Mouse (Mus musculus) forebrain, embryonic 15.5 days (tissue): ENCODE results near the gene Ppfia3. TPM values are rescaled to one million over a fixed set of nuclear protein-coding genes. Genes with fewer than 3 reads are reported as not detected.
"Not testable (repeated sequence)": the region's sequence is repeated elsewhere in the genome, so short reads cannot be mapped to it uniquely, and the experiment has no call there.

Source experiments
- ATAC-seq: fragments of 200-750 bp; cut with Nextera tagmentation; replicated peaks from 2 replicates; pipeline ENCODE4 v1.8.0; 2017; ENCODE audit warnings: mild to moderate bottlenecking, moderate TSS enrichment, moderate library complexity
- H3K27ac ChIP-seq: fragments of 300-500 bp; sonication (generic); replicated peaks from 2 replicates; pipeline ENCODE4 v1.5.1; 2015; ENCODE audit warnings: mild to moderate bottlenecking, inconsistent platforms
- H3K27me3 ChIP-seq: fragments of 300-500 bp; sonication (generic); 2 replicates; pipeline ENCODE4 v1.6.1; 2015; ENCODE audit warnings: inconsistent platforms
- H3K36me3 ChIP-seq: fragments of 300-500 bp; sonication (generic); 2 replicates; pipeline ENCODE4 v1.6.1; 2015; ENCODE audit warnings: mild to moderate bottlenecking, inconsistent platforms
- H3K4me1 ChIP-seq: fragments of 300-500 bp; sonication (generic); 2 replicates; pipeline ENCODE4 v1.6.1; 2015; ENCODE audit warnings: inconsistent platforms
- H3K4me2 ChIP-seq: fragments of 300-500 bp; sonication (generic); replicated peaks from 2 replicates; pipeline ENCODE4 v1.6.1; 2015; ENCODE audit warnings: mild to moderate bottlenecking, inconsistent platforms
- H3K4me3 ChIP-seq: fragments of 300-500 bp; sonication (generic); 2 replicates; pipeline ENCODE4 v1.5.1; 2015; ENCODE audit warnings: mild to moderate bottlenecking, inconsistent platforms
- H3K9ac ChIP-seq: fragments of 300-500 bp; sonication (generic); replicated peaks from 2 replicates; pipeline ENCODE4 v1.6.1; 2015; ENCODE audit warnings: mild to moderate bottlenecking, inconsistent platforms
- H3K9me3 ChIP-seq: fragments of 300-500 bp; sonication (generic); 2 replicates; pipeline ENCODE4 v1.6.1; 2016; ENCODE audit warnings: inconsistent platforms
- WGBS: fragments of 180-500 bp; shearing (Covaris S2); methylation state at CpG from one replicate; pipeline ENCODE4 v1.1.7; 2015; ENCODE audit warnings: mixed read lengths; 5-methylcytosine and 5-hydroxymethylcytosine counted together
- polyA plus RNA-seq: library from polyadenylated mRNA; unstranded; fragments of >200 nt; fragmentation: Nextera tagmentation; extraction: Ambion mirVana; gene quantifications from 2 replicates; pipeline ENCODE4 v1.2.1, GENCODE M21; 2015

The Ppfia3 gene
- polyA plus RNA-seq, 1 experiment from 2014 or later = 20.1 TPM

DNA sequence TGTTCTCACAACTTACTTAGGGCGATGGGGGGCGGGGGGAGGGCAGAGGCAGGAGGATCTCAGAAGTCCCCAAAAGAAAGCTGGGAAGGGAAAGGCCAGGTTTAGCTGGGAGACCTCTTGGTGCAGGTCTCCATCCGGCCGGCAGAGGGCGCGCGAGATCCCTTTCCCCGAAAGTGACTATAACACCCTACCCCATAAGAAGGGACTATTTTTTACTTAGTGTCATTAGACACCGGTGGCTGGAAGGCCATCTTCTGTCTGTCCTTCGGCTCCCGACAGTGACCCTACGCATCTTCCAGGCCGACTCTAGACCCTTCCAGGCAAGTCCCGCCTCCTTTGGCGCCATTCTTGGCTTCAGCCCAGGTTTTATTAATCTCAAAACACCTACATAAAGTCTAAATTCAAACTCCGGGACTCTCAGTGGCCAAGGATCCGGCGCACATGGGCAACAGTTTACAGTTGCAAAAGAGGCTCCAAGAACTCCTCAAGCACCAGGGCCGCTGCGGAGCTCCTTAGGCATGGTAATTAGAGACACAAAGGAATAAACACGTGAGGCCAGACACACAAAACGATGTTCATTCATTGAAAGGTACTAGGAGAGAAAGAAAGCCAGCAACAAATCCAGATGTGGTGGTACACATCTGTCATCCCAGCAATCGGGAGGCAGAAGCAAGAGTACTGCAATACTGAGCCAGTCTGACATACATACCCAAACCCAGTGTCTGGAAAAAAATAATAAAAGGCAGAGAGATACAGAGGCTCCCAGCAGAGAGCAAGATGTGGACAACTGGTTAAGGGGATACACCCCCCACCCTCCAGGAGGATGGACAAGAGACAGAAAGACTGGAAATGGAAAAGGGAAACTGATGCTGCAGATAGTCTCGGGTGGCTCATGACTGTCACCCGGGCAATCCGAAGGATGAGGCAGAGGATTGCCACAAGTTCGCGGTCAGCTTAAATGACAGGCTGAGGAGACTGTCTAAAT lies 38.6 kb upstream of the Ppfia3 start, which contains the start of gene Kcna7:
Gene Kcna7 (plus strand): TSS at position 563 of the 985 bp plus-strand sequence.
- H3K4me3 ChIP-seq = peak within 1 kb of the TSS; percentile 35
- peak within 1 kb of the TSS; percentile 39 for H3K4me2 ChIP-seq
- 9% methylated on average over 28 of the region's 28 CpGs for WGBS
- H3K27me3 ChIP-seq = peaks cover 56% of the 10 kb centered on the region
- no peaks in the 10 kb centered on the region for H3K9me3 ChIP-seq
- H3K36me3 ChIP-seq = no peaks in the 10 kb centered on the region
- H3K9ac ChIP-seq = no peak within 1 kb of the TSS; the same call in 1 of the 2 replicates
- ATAC-seq = no peak; the same call in 1 of the 2 replicates
- H3K4me1 ChIP-seq = peaks cover 12% of the 10 kb centered on the region
- no peak within 1 kb of the TSS for H3K27ac ChIP-seq

DNA sequence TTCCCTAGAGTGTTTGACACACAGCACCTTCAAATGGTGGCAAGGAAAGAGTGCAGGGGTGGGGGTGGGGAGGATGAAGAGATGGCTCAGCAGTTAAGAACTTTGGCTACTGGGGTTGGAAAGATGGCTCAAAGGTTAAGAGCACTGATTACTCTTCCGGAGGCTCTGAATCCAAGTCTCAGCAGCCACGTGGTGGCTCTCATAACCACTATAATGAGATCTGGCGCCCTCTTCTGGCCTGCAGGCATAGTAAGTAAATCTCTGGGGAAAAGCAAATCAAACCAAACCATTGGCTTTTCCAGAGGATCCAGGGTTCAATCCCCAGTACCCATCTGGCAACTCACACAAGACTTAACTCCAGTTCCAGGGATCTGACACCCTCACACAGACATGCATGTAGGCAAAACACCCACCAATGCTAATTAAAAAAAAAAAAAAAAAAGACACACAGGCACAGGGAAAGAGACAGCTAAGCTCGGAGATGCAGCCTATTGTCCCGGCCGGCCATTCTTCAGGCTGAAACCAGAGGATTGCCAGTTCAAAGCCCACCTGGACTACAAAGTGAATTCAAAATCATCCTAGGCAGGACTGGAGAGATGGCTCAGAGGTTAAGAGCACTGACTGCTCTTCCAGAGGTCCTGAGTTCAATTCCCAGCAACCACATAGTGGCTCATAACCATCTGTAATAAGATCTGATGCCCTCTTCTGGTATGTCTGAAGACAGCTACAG lies 36.9 kb upstream of the Ppfia3 start:
- Histone ChIP-seq H3K27me3 (peaks cover 39% of the 10 kb centered on the region), H3K4me1 (peaks cover 12% of the 10 kb centered on the region), H3K4me3 (no peak overlapping the region), H3K9me3 (no peaks in the 10 kb centered on the region), H3K27ac (no peak overlapping the region), H3K36me3 (no peaks in the 10 kb centered on the region), H3K4me2 (no peak overlapping the region), H3K9ac (no peak overlapping the region)
- no peak for ATAC-seq
- WGBS = 45% methylated on average over 6 of the region's 6 CpGs

- H3K4me3 ChIP-seq = no peak overlapping the region
- H3K4me2 ChIP-seq = no peak overlapping the region
- H3K4me1 ChIP-seq = peaks cover 9% of the 10 kb centered on the region
- H3K9me3 ChIP-seq = no peaks in the 10 kb centered on the region
- H3K27me3 ChIP-seq = peaks cover 18% of the 10 kb centered on the region
- no peak overlapping the region for H3K9ac ChIP-seq
- 75% methylated on average over 10 of the region's 10 CpGs for WGBS
- no peak overlapping the region for H3K27ac ChIP-seq
- H3K36me3 ChIP-seq = no peaks in the 10 kb centered on the region
- no peak for ATAC-seq
Observed at GRCm38 (mm10) chr7:45401521-45402085, 34.8 kb upstream of the Ppfia3 start.

GRCm38 (mm10) chr7:45396787-45397186 lies 30.0 kb upstream of the Ppfia3 start:
- Histone ChIP-seq H3K36me3 (peaks cover 11% of the 10 kb centered on the region), H3K9ac (no peak overlapping the region), H3K4me2 (no peak overlapping the region), H3K4me3 (no peak overlapping the region), H3K27me3 (no peaks in the 10 kb centered on the region), H3K27ac (no peak overlapping the region), H3K9me3 (no peaks in the 10 kb centered on the region), H3K4me1 (peaks cover 26% of the 10 kb centered on the region)
- 64% methylated on average over 2 of the region's 2 CpGs for WGBS
- ATAC-seq = no peak

GRCm38 (mm10) chr7:45396337-45396775 lies 29.5 kb upstream of the Ppfia3 start:
- not testable (repeated sequence) for H3K27me3 ChIP-seq, H3K9me3 ChIP-seq
- Histone ChIP-seq H3K27ac (peak overlapping the region; percentile 88), H3K9ac (peak overlapping the region; percentile 41), H3K36me3 (peaks cover 15% of the 10 kb centered on the region), H3K4me1 (peaks cover 26% of the 10 kb centered on the region), H3K4me3 (peak overlapping the region; percentile 81), H3K4me2 (peak overlapping the region; percentile 60)
- ATAC-seq = peak; percentile 44
- 9% methylated on average over 3 of the region's 3 CpGs for WGBS

DNA sequence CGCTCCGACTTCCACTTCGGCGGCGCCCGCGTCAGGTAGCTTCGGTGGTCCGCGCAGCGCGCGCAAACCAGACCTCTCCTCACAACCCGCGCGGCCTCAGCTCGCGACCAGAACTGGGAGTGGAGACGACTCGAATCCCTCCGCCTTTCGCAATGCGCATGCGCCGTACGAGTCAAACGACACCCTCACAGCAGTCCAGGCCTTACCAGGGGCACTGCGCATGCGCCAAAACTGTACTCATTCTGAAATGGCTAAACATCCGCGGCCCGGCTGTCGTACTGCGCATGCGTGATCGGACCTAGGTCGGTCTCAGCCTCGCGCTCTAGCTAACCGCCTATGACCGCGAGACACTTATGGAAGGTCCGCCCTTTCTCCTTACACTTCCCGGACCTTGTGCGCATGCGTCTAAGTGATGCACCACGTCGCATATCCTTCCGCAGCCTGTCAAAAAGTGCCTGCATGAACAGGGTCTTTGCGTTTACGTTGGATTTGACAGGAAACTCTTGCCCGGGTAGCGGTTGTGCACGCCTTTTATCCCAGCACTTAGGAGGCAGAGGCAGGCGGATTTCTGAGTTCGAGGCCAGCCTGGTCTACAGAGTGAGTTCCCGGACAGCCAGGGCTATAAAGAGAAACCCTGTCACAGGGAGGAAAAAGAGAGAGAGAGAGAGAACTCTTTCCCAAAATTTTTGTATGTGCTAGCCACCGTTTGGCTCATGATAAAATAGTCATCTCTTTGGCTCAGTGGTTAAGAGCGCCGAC lies 28.9 kb upstream of the Ppfia3 start, which contains the start of gene Snrnp70:
Gene Snrnp70 (minus strand): TSS at position 165 of the 759 bp plus-strand sequence.
- H3K9me3 ChIP-seq = no peaks in the 10 kb centered on the region
- ATAC-seq = peak; percentile 98
- peaks cover 20% of the 10 kb centered on the region for H3K36me3 ChIP-seq
- H3K4me2 ChIP-seq = peak within 1 kb of the TSS; percentile 80
- H3K9ac ChIP-seq = peak within 1 kb of the TSS; percentile 81
- WGBS = under 1% methylated on average over 60 of the region's 60 CpGs
- no peaks in the 10 kb centered on the region for H3K27me3 ChIP-seq
- peaks cover 26% of the 10 kb centered on the region for H3K4me1 ChIP-seq
- H3K4me3 ChIP-seq = peak within 1 kb of the TSS; percentile 81
- peak within 1 kb of the TSS; percentile 98 for H3K27ac ChIP-seq

- H3K4me3 ChIP-seq = peak overlapping the region; percentile 81
- H3K27me3 ChIP-seq = no peaks in the 10 kb centered on the region
- peak overlapping the region; percentile 81 for H3K9ac ChIP-seq
- H3K27ac ChIP-seq = peak overlapping the region; percentile 98
- 0% methylated on average over 19 of the region's 20 CpGs for WGBS
- peak; percentile 81 for ATAC-seq
- peaks cover 26% of the 10 kb centered on the region for H3K36me3 ChIP-seq
- H3K4me2 ChIP-seq = peak overlapping the region; percentile 80
- peaks cover 26% of the 10 kb centered on the region for H3K4me1 ChIP-seq
- H3K9me3 ChIP-seq = no peaks in the 10 kb centered on the region
Observed at GRCm38 (mm10) chr7:45395129-45395541, 28.3 kb upstream of the Ppfia3 start.

DNA sequence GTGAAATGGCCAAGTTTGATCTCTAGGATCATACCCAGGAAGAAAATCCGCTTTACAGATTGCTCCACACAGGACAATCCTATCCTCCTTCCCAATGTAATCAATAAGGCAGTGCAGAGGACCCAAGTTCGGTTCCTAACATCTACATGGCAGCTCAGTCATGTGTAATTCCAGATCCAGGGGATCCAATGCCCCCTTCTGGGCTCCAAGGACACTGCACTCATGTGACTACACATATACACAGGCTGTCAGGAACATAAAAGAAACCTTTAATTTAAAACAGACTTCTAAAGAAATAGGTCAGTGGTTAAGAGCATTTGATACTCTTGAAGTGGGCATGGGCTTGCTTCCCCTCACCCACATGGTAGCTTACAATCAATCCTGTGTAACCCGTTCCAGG lies 19.3 kb upstream of the Ppfia3 start:
- H3K27me3 ChIP-seq = no peaks in the 10 kb centered on the region

DNA sequence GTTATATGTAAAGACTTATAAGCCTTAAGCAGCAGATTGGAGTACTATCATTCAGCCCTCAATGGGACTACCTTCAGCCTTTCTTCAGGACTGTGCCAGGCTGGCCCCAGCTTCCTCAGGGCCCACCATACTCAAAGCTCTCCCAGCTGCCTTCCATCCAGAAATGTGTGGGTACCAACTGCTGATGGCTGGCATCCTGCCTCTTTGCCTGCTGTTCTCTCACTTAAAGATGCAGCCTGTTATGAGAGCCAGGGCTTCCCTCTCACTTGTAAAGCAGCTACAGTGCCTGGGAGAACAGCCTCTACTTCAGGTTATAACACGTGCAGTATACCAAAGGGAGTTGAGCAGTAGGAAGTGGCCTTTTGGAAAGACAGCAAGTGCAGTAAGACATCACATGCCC lies 9.2 kb upstream of the Ppfia3 start:
- Histone ChIP-seq H3K9me3 (no peaks in the 10 kb centered on the region), H3K4me3 (no peak overlapping the region), H3K4me2 (no peak overlapping the region), H3K4me1 (peaks cover 6% of the 10 kb centered on the region; the same call in 1 of the 2 replicates), H3K27ac (no peak overlapping the region; the same call in 1 of the 2 replicates), H3K9ac (no peak overlapping the region), H3K27me3 (no peaks in the 10 kb centered on the region), H3K36me3 (peaks cover 82% of the 10 kb centered on the region)
- no peak; the same call in 1 of the 2 replicates for ATAC-seq
- WGBS = 73% methylated on average over 1 of the region's 1 CpGs

More for the DNA sequence above, 19.3 kb upstream of the Ppfia3 start:
- no peaks in the 10 kb centered on the region for H3K4me1 ChIP-seq
- ATAC-seq = no peak
- no peak overlapping the region for H3K27ac ChIP-seq
- no peaks in the 10 kb centered on the region for H3K9me3 ChIP-seq
- H3K9ac ChIP-seq = no peak overlapping the region
- H3K4me2 ChIP-seq = no peak overlapping the region
- peaks cover 97% of the 10 kb centered on the region for H3K36me3 ChIP-seq
- H3K4me3 ChIP-seq = no peak overlapping the region
- WGBS = 84% methylated on average over 3 of the region's 3 CpGs

DNA sequence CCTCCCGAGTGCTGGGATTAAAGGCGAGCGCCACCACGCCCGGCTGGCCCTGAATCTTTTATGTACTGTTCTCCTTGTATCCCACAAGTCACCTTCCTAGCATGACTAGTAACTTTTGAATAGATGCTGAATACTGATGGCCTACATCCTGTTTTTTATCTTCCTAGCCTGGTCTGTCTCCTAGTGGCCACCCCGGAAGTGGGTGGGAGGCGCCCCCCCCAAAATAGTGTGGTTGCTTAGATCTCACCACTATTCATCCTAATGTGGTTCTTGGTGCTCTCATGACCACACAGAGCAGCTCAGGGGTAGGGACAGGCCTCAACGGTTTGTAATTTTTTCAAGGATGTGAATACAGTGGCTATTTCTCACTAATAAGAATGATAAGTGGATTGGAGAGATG lies 7.8 kb upstream of the Ppfia3 start:
- WGBS = 91% methylated on average over 8 of the region's 8 CpGs
- H3K4me3 ChIP-seq = no peak overlapping the region
- H3K27me3 ChIP-seq = 0 out of 2 replicates have a peak, but pooled peaks cover 2% of the 10 kb centered on the region
- no peak for ATAC-seq
- no peak overlapping the region for H3K4me2 ChIP-seq
- peaks cover 19% of the 10 kb centered on the region for H3K4me1 ChIP-seq
- no peak overlapping the region for H3K9ac ChIP-seq
- no peaks in the 10 kb centered on the region for H3K9me3 ChIP-seq
- H3K27ac ChIP-seq = no peak overlapping the region
- H3K36me3 ChIP-seq = peaks cover 68% of the 10 kb centered on the region

GRCm38 (mm10) chr7:45372371-45372770 lies 5.6 kb upstream of the Ppfia3 start:
- Histone ChIP-seq H3K27ac (no peak overlapping the region), H3K4me3 (no peak overlapping the region), H3K4me1 (peaks cover 29% of the 10 kb centered on the region), H3K4me2 (no peak overlapping the region), H3K36me3 (peaks cover 47% of the 10 kb centered on the region), H3K27me3 (peaks cover 10% of the 10 kb centered on the region; the same call in 1 of the 2 replicates), H3K9me3 (no peaks in the 10 kb centered on the region), H3K9ac (no peak overlapping the region)
- ATAC-seq = no peak
- 79% methylated on average over 5 of the region's 5 CpGs for WGBS
